Mouse (Mus musculus) spleen, adult 2 months (tissue): ENCODE results near the gene Rsbn1. TPM values are rescaled to one million over a fixed set of nuclear protein-coding genes. Genes with fewer than 3 reads are reported as not detected.

ENCODE experiments used
- DNase-seq, 2 experiments: peaks; one replicate each; pipeline versions ENCODE4 v3.0.0 to v3.0.0-alpha.2; 2012 to 2021; ENCODE audit warnings: low spot score in 2 of 2, low read depth in 1 of 2
- H3K27ac ChIP-seq: fragments of 200-500 bp; 2 replicates; pipeline ENCODE4 v1.5.1; 2012; ENCODE audit warnings: low read length, inconsistent platforms; ENCODE audit not compliant: insufficient read depth
- H3K27me3 ChIP-seq: fragments of 200-500 bp; 2 replicates; pipeline ENCODE4 v1.6.1; 2012; ENCODE audit warnings: mild to moderate bottlenecking, moderate library complexity, low read length, inconsistent platforms; ENCODE audit not compliant: control insufficient read depth, insufficient read depth
- H3K36me3 ChIP-seq: fragments of 200-500 bp; 2 replicates; pipeline ENCODE4 v1.6.1; 2012; ENCODE audit warnings: mild to moderate bottlenecking, low read length, inconsistent platforms; ENCODE audit not compliant: control insufficient read depth, insufficient read depth
- H3K4me1 ChIP-seq: fragments of 200-500 bp; 2 replicates; pipeline ENCODE4 v1.6.1; 2011; ENCODE audit warnings: inconsistent platforms; ENCODE audit not compliant: control insufficient read depth, insufficient read depth, insufficient read length
- H3K4me3 ChIP-seq: fragments of 200-500 bp; 2 replicates; pipeline ENCODE4 v1.5.1; 2011; ENCODE audit warnings: mild to moderate bottlenecking, inconsistent platforms; ENCODE audit not compliant: insufficient read depth, insufficient read length; ENCODE audit errors: extremely low read depth
- CTCF ChIP-seq: fragments of 200-500 bp; IDR thresholded peaks from 2 replicates; pipeline ENCODE4 v1.5.1; 2011; ENCODE audit warnings: mild to moderate bottlenecking, inconsistent platforms; ENCODE audit not compliant: insufficient read depth, insufficient read length, insufficient replicate concordance; ENCODE audit errors: extremely low read depth
- POLR2A ChIP-seq: fragments of 200-500 bp; IDR thresholded peaks from 2 replicates; pipeline ENCODE4 v1.6.1; 2011; ENCODE audit warnings: low read depth, low read length, inconsistent platforms
- WGBS: fragments of 180-500 bp; shearing (Covaris S2); methylation state at CpG from one replicate; pipeline ENCODE4 v1.1.7; 2018; 5-methylcytosine and 5-hydroxymethylcytosine counted together
- polyA plus RNA-seq: library from polyadenylated mRNA; depleted of rRNA; stranded (reverse); fragments of >200 nt; gene quantifications from 2 replicates; pipeline ENCODE4 v1.2.3, GENCODE M21; 2012

Gene Rsbn1
- polyA plus RNA-seq, 1 experiment, result 3.5 TPM

GRCm38 (mm10) chr3:103948666-103949065 is 34.7 kb downstream of the Rsbn1 start:
- WGBS, result 63% methylated on average over 7 of the region's 7 CpGs
- TF ChIP-seq POLR2A, result no peak; the same call in 1 of the 2 replicates
- no peak for DNase-seq

GRCm38 (mm10) chr3:103960622-103961021 is 46.7 kb downstream of the Rsbn1 start:
- H3K27me3 ChIP-seq, result no peaks in the 10 kb centered on the region
- TF ChIP-seq POLR2A, result no peak
- no peak for TF ChIP-seq CTCF
- WGBS, result 89% methylated on average over 3 of the region's 3 CpGs
- H3K4me1 ChIP-seq, result no peaks in the 10 kb centered on the region
- no peak overlapping the region for H3K27ac ChIP-seq
- DNase-seq, result no peak
- H3K4me3 ChIP-seq, result no peak overlapping the region
- H3K36me3 ChIP-seq, result peaks cover 17% of the 10 kb centered on the region

More at GRCm38 (mm10) chr3:103948666-103949065, 34.7 kb downstream of the Rsbn1 start:
- no peaks in the 10 kb centered on the region for H3K27me3 ChIP-seq
- H3K4me3 ChIP-seq, result no peak overlapping the region
- H3K36me3 ChIP-seq, result no peaks in the 10 kb centered on the region
- peaks cover 3% of the 10 kb centered on the region; the same call in 1 of the 2 replicates for H3K4me1 ChIP-seq
- H3K27ac ChIP-seq, result no peak overlapping the region

DNA sequence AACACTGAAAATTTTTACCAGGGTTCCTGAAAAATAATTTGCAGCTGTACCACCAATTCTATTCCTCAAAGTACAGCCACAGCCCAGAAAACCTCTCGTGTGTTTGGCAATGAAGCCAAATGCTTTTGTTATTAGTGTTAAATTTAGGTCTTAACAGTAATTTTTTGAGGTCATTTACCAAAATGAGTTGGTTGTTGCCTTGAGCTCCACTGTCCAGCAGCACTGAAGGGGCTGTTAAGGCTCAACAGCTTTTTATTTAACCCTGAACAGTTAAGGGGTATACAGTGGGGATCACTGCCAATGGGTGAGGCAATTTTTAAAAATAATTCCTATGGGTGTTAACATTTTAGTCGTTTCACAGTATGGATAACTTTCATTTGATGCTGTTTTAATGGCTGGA is 53.3 kb downstream of the Rsbn1 start:
- peaks cover 7% of the 10 kb centered on the region for H3K36me3 ChIP-seq
- no peaks in the 10 kb centered on the region for H3K27me3 ChIP-seq
- no peak overlapping the region for H3K27ac ChIP-seq
- TF ChIP-seq POLR2A (no peak), CTCF (no peak)
- DNase-seq, result no peak
- H3K4me3 ChIP-seq, result no peak overlapping the region; the same call in 1 of the 2 replicates
- WGBS, result 23% methylated on average over 2 of the region's 2 CpGs
- peaks cover 3% of the 10 kb centered on the region; the same call in 1 of the 2 replicates for H3K4me1 ChIP-seq

- Histone ChIP-seq H3K4me1 (peaks cover 3% of the 10 kb centered on the region; the same call in 1 of the 2 replicates), H3K4me3 (peak within 1 kb of the TSS; percentile 97), H3K27me3 (no peaks in the 10 kb centered on the region), H3K27ac (peak within 1 kb of the TSS; percentile 94), H3K36me3 (peaks cover 5% of the 10 kb centered on the region)
- TF ChIP-seq CTCF, result no peak
- peak; percentile 53 for TF ChIP-seq POLR2A
- peak; percentile 38 to 78 for DNase-seq
- WGBS, result under 1% methylated on average over 70 of the region's 70 CpGs
Measured at GRCm38 (mm10) chr3:103967861-103968691, 54.2 kb downstream of the Rsbn1 start, which contains the start of gene Phtf1. Gene Phtf1, plus strand, starts transcription at chr3:103968110.

DNA sequence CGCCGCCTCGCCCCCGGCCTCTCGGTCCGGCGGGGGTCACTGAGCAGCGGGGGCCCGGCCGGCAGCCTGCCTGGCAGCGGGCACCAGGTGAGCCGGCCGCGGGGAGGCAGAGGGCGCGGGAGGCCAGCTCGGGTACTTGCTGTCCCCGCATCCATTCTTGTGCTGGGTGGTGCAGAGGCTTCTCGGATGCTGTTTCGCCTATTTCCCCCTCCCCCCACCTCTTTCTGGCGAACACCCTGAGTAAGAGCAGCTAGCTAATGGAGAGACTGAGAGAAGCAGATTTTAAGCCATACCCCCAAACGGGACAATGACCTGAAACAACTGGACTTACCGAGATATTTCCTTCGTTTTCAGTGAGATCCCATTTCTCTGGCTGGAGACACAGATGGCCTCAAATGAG is 54.8 kb downstream of the Rsbn1 start:
- peaks cover 3% of the 10 kb centered on the region; the same call in 1 of the 2 replicates for H3K4me1 ChIP-seq
- peak overlapping the region; percentile 97 for H3K4me3 ChIP-seq
- no peak for TF ChIP-seq CTCF
- TF ChIP-seq POLR2A, result no peak
- WGBS, result 2% methylated on average over 20 of the region's 24 CpGs
- peak overlapping the region; percentile 77 for H3K27ac ChIP-seq
- DNase-seq, result no peak
- no peaks in the 10 kb centered on the region for H3K27me3 ChIP-seq
- peaks cover 3% of the 10 kb centered on the region for H3K36me3 ChIP-seq

- no peak for TF ChIP-seq POLR2A
- TF ChIP-seq CTCF, result no peak
- no peak for DNase-seq
- no peak overlapping the region for H3K4me3 ChIP-seq
- H3K4me1 ChIP-seq, result peaks cover 3% of the 10 kb centered on the region; the same call in 1 of the 2 replicates
- WGBS, result 94% methylated on average over 2 of the region's 2 CpGs
- no peaks in the 10 kb centered on the region for H3K27me3 ChIP-seq
- H3K36me3 ChIP-seq, result no peaks in the 10 kb centered on the region; the same call in 1 of the 2 replicates
- H3K27ac ChIP-seq, result no peak overlapping the region
Measured at GRCm38 (mm10) chr3:103971157-103971556, 57.2 kb downstream of the Rsbn1 start.

DNA sequence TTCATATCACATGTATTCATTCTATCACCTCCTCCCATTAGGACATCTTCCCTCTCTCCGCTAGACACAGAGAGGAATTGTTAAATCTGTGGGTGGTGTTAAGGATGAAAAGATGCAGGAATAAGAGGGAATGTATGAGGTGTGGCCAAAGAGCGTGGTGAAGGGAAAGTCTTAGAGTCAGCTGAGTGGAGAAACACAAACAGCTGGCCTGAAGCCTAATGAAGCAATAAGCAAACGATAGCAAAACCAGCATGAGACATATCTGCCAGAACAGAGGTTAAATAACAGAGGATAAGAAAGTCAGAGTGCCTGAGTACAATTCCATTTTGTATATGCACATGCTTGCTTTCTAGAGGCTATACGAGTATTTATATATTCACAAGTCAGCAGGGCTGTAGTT is 70.6 kb downstream of the Rsbn1 start:
- Histone ChIP-seq H3K36me3 (peaks cover 12% of the 10 kb centered on the region), H3K4me1 (no peaks in the 10 kb centered on the region), H3K4me3 (no peak overlapping the region), H3K27ac (no peak overlapping the region), H3K27me3 (no peaks in the 10 kb centered on the region)
- TF ChIP-seq POLR2A (no peak), CTCF (no peak)
- WGBS, result 92% methylated on average over 4 of the region's 4 CpGs
- DNase-seq, result no peak
